28 mouse cellular contexts compared by ENCODE assay signal in the genomic region with DNA sequence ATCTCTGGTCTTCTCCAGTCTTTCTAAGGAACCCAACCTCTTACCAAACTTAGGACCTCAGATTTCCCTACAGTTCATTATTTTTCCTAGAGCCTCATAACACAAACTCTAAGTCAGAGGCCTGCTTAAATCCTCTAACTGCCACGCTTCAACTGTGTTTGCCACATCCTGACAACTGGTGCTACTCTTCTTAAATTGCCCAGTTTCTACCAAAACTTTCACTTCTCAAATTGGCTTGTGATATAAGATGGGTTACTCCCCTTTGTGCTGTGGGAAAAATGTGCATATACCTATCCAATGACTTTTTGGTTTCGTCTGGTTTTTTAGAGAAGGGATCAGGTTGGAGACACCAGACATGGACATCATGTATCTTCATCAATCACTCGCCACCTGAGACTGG. TPM values are rescaled to one million over a fixed set of nuclear protein-coding genes. Genes with fewer than 3 reads are reported as not detected.
DNase-seq lines count a peak whose midpoint lies in the region; ATAC-seq lines count a peak whose summit lies in the region.
"Had no signal": no experiment of that assay in that cellular context is flagged by ENCODE, and none has a peak within 500 bp of the region (broad histone marks: within the 10 kb centered on the region; RNA-seq: fewer than 3 reads in every experiment).

No protein-coding gene starts in this region.

- H3K36me3 ChIP-seq in limb, embryonic 10.5 days = no peaks in the 10 kb centered on the region
- H3K36me3 ChIP-seq: embryonic facial prominence, embryonic 10.5 days; embryonic facial prominence, embryonic 12.5 days; forebrain, embryonic 15.5 days; G1E had no signal

- no peak for DNase-seq in layer of hippocampus, postnatal 36 days
- DNase-seq in limb, embryonic 10.5 days (ENCODE audit: low spot score) = no peak
- no peak for DNase-seq in urinary bladder, adult 18-20 months (ENCODE audit: low spot score in 2 of 2)
- DNase-seq: adrenal gland, adult 8-10 months; adrenal gland, postnatal 14 days; adrenal gland, postnatal 36 days; B cell, adult 2 months; cerebellum, adult 11-12 months; cerebellum, adult 2 months; cerebellum, adult 9-10 months; cerebellum, postnatal 10 days; cerebellum, postnatal 25 days; forebrain, postnatal 0 days had no signal

- H3K4me3 ChIP-seq in limb, embryonic 10.5 days = no peak overlapping the region
- H3K4me3 ChIP-seq: embryonic facial prominence, embryonic 10.5 days; embryonic facial prominence, embryonic 12.5 days; forebrain, embryonic 13.5 days; forebrain, embryonic 15.5 days had no signal

- no peaks in the 10 kb centered on the region for H3K4me1 ChIP-seq in limb, embryonic 10.5 days
- H3K4me1 ChIP-seq: embryonic facial prominence, embryonic 10.5 days; embryonic facial prominence, embryonic 12.5 days; forebrain, embryonic 13.5 days; forebrain, embryonic 15.5 days had no signal

- WGBS in limb, embryonic 10.5 days = 82% methylated on average over 3 of the region's 3 CpGs

- H3K27me3 ChIP-seq in limb, embryonic 10.5 days (ENCODE audit: low read depth, poor library complexity, severe bottlenecking) = no peaks in the 10 kb centered on the region
- H3K27me3 ChIP-seq: CH12.LX; embryonic facial prominence, embryonic 12.5 days; forebrain, embryonic 13.5 days; forebrain, embryonic 15.5 days; Patski had no signal

- no peaks in the 10 kb centered on the region for H3K9me3 ChIP-seq in limb, embryonic 10.5 days (replicated peaks)
- H3K9me3 ChIP-seq: embryonic facial prominence, embryonic 10.5 days; embryonic facial prominence, embryonic 12.5 days; forebrain, embryonic 13.5 days; forebrain, embryonic 15.5 days; G1E had no signal

- ATAC-seq in granulocyte monocyte progenitor cell, adult 5-6 weeks (replicated peaks; ENCODE audit: poor library complexity, severe bottlenecking) = peak; percentile 56
- peak; percentile 62 for ATAC-seq in megakaryocyte, adult 5-6 weeks (ENCODE audit: poor library complexity, severe bottlenecking)
- ATAC-seq: activated CD4-positive, CD25-positive, alpha-beta regulatory T cell, adult 4 months; CD4-positive, CD25-positive, alpha-beta regulatory T cell, adult 4 months; forebrain, embryonic 13.5 days; forebrain, embryonic 15.5 days; forebrain, postnatal 0 days; Patski had no signal

- H3K27ac ChIP-seq in limb, embryonic 10.5 days = no peak overlapping the region
- H3K27ac ChIP-seq: embryonic facial prominence, embryonic 10.5 days; embryonic facial prominence, embryonic 12.5 days; forebrain, embryonic 13.5 days; forebrain, embryonic 15.5 days had no signal

RNA-seq across cellular contexts. Expression of a gene that starts 0.5 kb away (rescaled TPM):
- not detected in 2 replicates for total RNA-seq in granulocyte monocyte progenitor cell, adult 5-6 weeks (2014; fragmentation: Nextera tagmentation)
- not detected in 2 replicates for total RNA-seq in granulocyte monocyte progenitor cell, adult 5-6 weeks (2017)
- not detected in 2 replicates for total RNA-seq in megakaryocyte, adult 5-6 weeks (2015)
- not detected in 2 replicates for total RNA-seq in megakaryocyte, adult 5-6 weeks (2017)
- not detected for total RNA-seq in layer of hippocampus, postnatal 36 days (2021)
- polyA plus RNA-seq in limb, embryonic 10.5 days (2016; fragmentation: Nextera tagmentation; extraction: Ambion mirVana) = not detected in 2 replicates
- total RNA-seq: adrenal gland, adult 18-20 months; adrenal gland, adult 8-10 months; adrenal gland, postnatal 14 days; adrenal gland, postnatal 36 days; CH12.LX; forebrain, postnatal 0 days; G1E had no signal
- polyA plus RNA-seq: activated CD4-positive, CD25-positive, alpha-beta regulatory T cell, adult 4 months; CD4-positive, CD25-positive, alpha-beta regulatory T cell, adult 4 months; cerebellum, adult 2 months; cortical plate, adult 2 months; embryonic facial prominence, embryonic 10.5 days; embryonic facial prominence, embryonic 12.5 days; embryonic facial prominence, embryonic 14.5 days; forebrain, embryonic 11.5 days; forebrain, embryonic 13.5 days; forebrain, embryonic 15.5 days; forebrain, postnatal 0 days; G1E; Patski had no signal

RNA-seq across cellular contexts. Expression of a gene that starts 8.8 kb away (rescaled TPM):
- total RNA-seq in granulocyte monocyte progenitor cell, adult 5-6 weeks (2014; fragmentation: Nextera tagmentation) = not detected in 2 replicates
- total RNA-seq in granulocyte monocyte progenitor cell, adult 5-6 weeks (2017) = not detected in 2 replicates
- not detected in 2 replicates for total RNA-seq in megakaryocyte, adult 5-6 weeks (2015)
- total RNA-seq in megakaryocyte, adult 5-6 weeks (2017) = not detected in 2 replicates
- total RNA-seq in layer of hippocampus, postnatal 36 days (2021) = not detected
- polyA plus RNA-seq in limb, embryonic 10.5 days (2016; fragmentation: Nextera tagmentation; extraction: Ambion mirVana) = not detected in 2 replicates
- total RNA-seq: adrenal gland, adult 18-20 months; adrenal gland, postnatal 14 days; adrenal gland, postnatal 36 days; CH12.LX; forebrain, postnatal 0 days; G1E had no signal
- polyA plus RNA-seq: activated CD4-positive, CD25-positive, alpha-beta regulatory T cell, adult 4 months; CD4-positive, CD25-positive, alpha-beta regulatory T cell, adult 4 months; cortical plate, adult 2 months; embryonic facial prominence, embryonic 10.5 days; embryonic facial prominence, embryonic 12.5 days; embryonic facial prominence, embryonic 14.5 days; forebrain, embryonic 11.5 days; forebrain, embryonic 13.5 days; forebrain, embryonic 15.5 days; forebrain, postnatal 0 days; G1E; Patski had no signal

RNA-seq across cellular contexts. Expression of a gene that starts 16.6 kb away (rescaled TPM):
- total RNA-seq in granulocyte monocyte progenitor cell, adult 5-6 weeks (2014; fragmentation: Nextera tagmentation) = not detected in 2 replicates
- total RNA-seq in granulocyte monocyte progenitor cell, adult 5-6 weeks (2017) = not detected in 2 replicates
- total RNA-seq in megakaryocyte, adult 5-6 weeks (2015) = not detected in 2 replicates
- not detected in 2 replicates for total RNA-seq in megakaryocyte, adult 5-6 weeks (2017)
- not detected for total RNA-seq in layer of hippocampus, postnatal 36 days (2021)
- polyA plus RNA-seq in limb, embryonic 10.5 days (2016; fragmentation: Nextera tagmentation; extraction: Ambion mirVana) = not detected in 2 replicates
- total RNA-seq: adrenal gland, adult 18-20 months; adrenal gland, adult 8-10 months; adrenal gland, postnatal 14 days; adrenal gland, postnatal 36 days; CH12.LX; forebrain, postnatal 0 days; G1E had no signal
- polyA plus RNA-seq: activated CD4-positive, CD25-positive, alpha-beta regulatory T cell, adult 4 months; CD4-positive, CD25-positive, alpha-beta regulatory T cell, adult 4 months; cerebellum, adult 2 months; cortical plate, adult 2 months; embryonic facial prominence, embryonic 10.5 days; embryonic facial prominence, embryonic 12.5 days; embryonic facial prominence, embryonic 14.5 days; forebrain, embryonic 11.5 days; forebrain, embryonic 13.5 days; forebrain, embryonic 15.5 days; forebrain, postnatal 0 days; G1E; Patski had no signal

RNA-seq across cellular contexts. Expression of a gene that starts 28.6 kb away (rescaled TPM):
- total RNA-seq in granulocyte monocyte progenitor cell, adult 5-6 weeks (2014; fragmentation: Nextera tagmentation) = not detected in 2 replicates
- not detected in 2 replicates for total RNA-seq in granulocyte monocyte progenitor cell, adult 5-6 weeks (2017)
- total RNA-seq in megakaryocyte, adult 5-6 weeks (2015) = 0.33 and 0.84 TPM in 2 replicates
- 1.1 TPM in 1 of 2 replicates, not detected in the other for total RNA-seq in megakaryocyte, adult 5-6 weeks (2017)
- not detected for total RNA-seq in layer of hippocampus, postnatal 36 days (2021)
- not detected in 2 replicates for polyA plus RNA-seq in limb, embryonic 10.5 days (2016; fragmentation: Nextera tagmentation; extraction: Ambion mirVana)
- total RNA-seq: adrenal gland, adult 18-20 months; adrenal gland, adult 8-10 months; adrenal gland, postnatal 14 days; adrenal gland, postnatal 36 days; CH12.LX; forebrain, postnatal 0 days; G1E had no signal
- polyA plus RNA-seq: activated CD4-positive, CD25-positive, alpha-beta regulatory T cell, adult 4 months; CD4-positive, CD25-positive, alpha-beta regulatory T cell, adult 4 months; cerebellum, adult 2 months; cortical plate, adult 2 months; embryonic facial prominence, embryonic 10.5 days; embryonic facial prominence, embryonic 12.5 days; embryonic facial prominence, embryonic 14.5 days; forebrain, embryonic 11.5 days; forebrain, embryonic 13.5 days; forebrain, embryonic 15.5 days; forebrain, postnatal 0 days; G1E; Patski had no signal

RNA-seq across cellular contexts. Expression of a gene that starts 33.5 kb away (rescaled TPM):
- not detected in 2 replicates for total RNA-seq in granulocyte monocyte progenitor cell, adult 5-6 weeks (2014; fragmentation: Nextera tagmentation)
- not detected in 2 replicates for total RNA-seq in granulocyte monocyte progenitor cell, adult 5-6 weeks (2017)
- 0.55 TPM in 1 of 2 replicates, not detected in the other for total RNA-seq in megakaryocyte, adult 5-6 weeks (2015)
- not detected in 2 replicates for total RNA-seq in megakaryocyte, adult 5-6 weeks (2017)
- total RNA-seq in layer of hippocampus, postnatal 36 days (2021) = not detected
- 0.18 TPM in 1 of 2 replicates, not detected in the other for polyA plus RNA-seq in limb, embryonic 10.5 days (2016; fragmentation: Nextera tagmentation; extraction: Ambion mirVana)
- total RNA-seq: adrenal gland, adult 18-20 months; adrenal gland, adult 8-10 months; adrenal gland, postnatal 14 days; adrenal gland, postnatal 36 days; CH12.LX; forebrain, postnatal 0 days; G1E had no signal
- polyA plus RNA-seq: activated CD4-positive, CD25-positive, alpha-beta regulatory T cell, adult 4 months; CD4-positive, CD25-positive, alpha-beta regulatory T cell, adult 4 months; cerebellum, adult 2 months; cortical plate, adult 2 months; embryonic facial prominence, embryonic 10.5 days; embryonic facial prominence, embryonic 12.5 days; embryonic facial prominence, embryonic 14.5 days; forebrain, embryonic 11.5 days; forebrain, embryonic 13.5 days; forebrain, embryonic 15.5 days; forebrain, postnatal 0 days; G1E; Patski had no signal
